Mouse (Mus musculus): ENCODE measurements at regions not wholly inside any gene's neighbourhood (a gene's known extent, or its start where the extent isn't known, plus 50 kb on each side); places are given as distances from the start of the nearest gene placed in this dataset.

DNA sequence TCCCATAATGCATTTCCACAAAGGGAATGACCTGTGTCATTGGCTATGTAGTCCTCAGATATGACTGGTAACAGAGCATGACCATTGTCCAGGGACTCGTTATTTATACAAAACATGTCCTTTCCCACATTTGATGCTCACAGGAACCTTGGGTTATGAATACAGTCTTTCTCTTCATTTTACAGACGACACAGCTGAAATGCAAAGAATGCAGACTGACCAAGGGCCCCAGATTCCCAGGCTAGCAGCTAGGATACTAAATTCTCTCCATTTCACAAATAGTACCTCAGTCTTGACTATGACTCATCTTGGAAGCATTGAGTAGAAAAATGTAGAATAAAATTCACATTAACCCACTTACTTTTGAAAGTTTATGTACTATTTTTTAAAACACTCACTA is 182.7 kb upstream of the Sox4 start:
- H3K36me3 ChIP-seq, result no peaks in the 10 kb centered on the region
- H3K27me3 ChIP-seq, result no peaks in the 10 kb centered on the region
- WGBS, result 64% methylated on average over 2 of the region's 2 CpGs

DNA sequence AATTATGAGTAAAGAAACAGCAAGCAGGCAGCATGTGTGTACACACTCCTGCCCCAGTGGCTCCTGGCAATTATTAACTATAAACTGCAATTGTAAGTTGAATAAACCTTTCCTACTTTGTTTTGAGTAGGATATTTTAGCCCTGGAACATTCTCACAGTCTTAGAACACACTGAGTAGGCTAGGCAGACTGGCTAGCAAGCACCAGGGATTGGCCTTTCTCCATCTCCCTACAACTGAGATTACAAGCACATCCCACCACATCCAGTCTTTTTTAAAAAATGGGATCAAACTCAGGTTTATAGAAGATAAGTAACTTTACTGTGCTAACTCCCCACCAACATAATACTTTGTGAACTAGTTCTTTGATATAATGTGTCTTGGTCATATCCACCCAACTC is 174.0 kb upstream of the Sox4 start:
- Histone ChIP-seq H3K4me3 (replicated peaks) (no peak overlapping the region), H3K9me3 (replicated peaks) (no peaks in the 10 kb centered on the region), H3K4me2 (replicated peaks) (no peak overlapping the region), H3K36me3 (no peaks in the 10 kb centered on the region), H3K4me1 (no peaks in the 10 kb centered on the region), H3K27ac (replicated peaks) (no peak overlapping the region), H3K27me3 (no peaks in the 10 kb centered on the region), H3K9ac (no peak overlapping the region)
- no peak for ATAC-seq (ENCODE audit: insufficient number of reproducible peaks, low FRiP score, low TSS enrichment, low read depth)

More for the DNA sequence above, 182.7 kb upstream of the Sox4 start:
- H3K27ac ChIP-seq (replicated peaks), result no peak overlapping the region
- no peak overlapping the region for H3K9ac ChIP-seq
- H3K4me1 ChIP-seq, result no peaks in the 10 kb centered on the region
- no peaks in the 10 kb centered on the region for H3K9me3 ChIP-seq (replicated peaks)
- H3K4me3 ChIP-seq (replicated peaks), result no peak overlapping the region
- H3K4me2 ChIP-seq (replicated peaks), result no peak overlapping the region
- ATAC-seq (ENCODE audit: insufficient number of reproducible peaks, low FRiP score, low TSS enrichment, low read depth), result no peak

DNA sequence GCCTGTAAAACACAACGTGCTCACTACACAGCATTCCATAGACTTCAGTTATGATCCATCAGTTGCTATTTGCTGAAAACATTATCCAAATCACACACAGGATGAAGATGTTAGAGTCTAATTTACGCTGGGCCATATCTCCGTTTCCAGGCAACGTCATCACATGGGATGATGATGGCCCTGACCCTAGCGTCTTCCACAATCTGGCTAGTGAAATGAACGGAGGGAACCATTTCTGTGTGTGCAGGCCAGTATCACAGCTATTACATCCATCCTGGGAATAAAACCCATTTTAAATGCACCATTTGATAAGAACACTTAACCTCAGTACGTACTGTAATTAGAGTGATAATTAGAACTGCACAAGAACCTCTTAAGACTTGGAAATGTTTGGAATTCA is 170.0 kb upstream of the Sox4 start:
- no peaks in the 10 kb centered on the region for H3K27me3 ChIP-seq
- no peaks in the 10 kb centered on the region for H3K9me3 ChIP-seq (replicated peaks)
- H3K9ac ChIP-seq, result no peak overlapping the region
- H3K27ac ChIP-seq (replicated peaks), result no peak overlapping the region
- no peak for ATAC-seq (ENCODE audit: insufficient number of reproducible peaks, low FRiP score, low TSS enrichment, low read depth)
- WGBS, result 84% methylated on average over 7 of the region's 7 CpGs
- no peak overlapping the region for H3K4me3 ChIP-seq (replicated peaks)
- no peaks in the 10 kb centered on the region for H3K4me1 ChIP-seq
- H3K36me3 ChIP-seq, result no peaks in the 10 kb centered on the region
- H3K4me2 ChIP-seq (replicated peaks), result no peak overlapping the region

DNA sequence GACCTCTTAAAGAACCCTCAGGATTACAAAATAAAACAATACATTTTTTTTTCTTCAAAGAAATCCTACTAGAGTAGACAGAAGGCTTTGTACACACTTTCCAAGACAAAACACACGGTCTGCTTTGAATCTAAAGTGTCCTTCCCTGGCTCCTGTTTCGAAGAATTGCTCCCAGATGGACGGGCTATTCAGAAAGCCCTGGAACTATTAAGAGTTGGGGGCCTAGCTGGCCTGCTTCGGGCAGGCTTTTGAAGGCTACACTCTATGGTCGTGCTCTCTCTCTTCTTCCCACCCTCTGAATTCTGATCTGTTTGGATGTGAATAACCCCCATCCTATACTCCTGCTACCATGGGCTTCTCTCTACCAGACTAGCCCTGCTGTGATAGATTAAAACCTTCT is 167.6 kb upstream of the Sox4 start:
- no peaks in the 10 kb centered on the region for H3K27me3 ChIP-seq
- H3K27ac ChIP-seq (replicated peaks), result no peak overlapping the region
- no peak overlapping the region for H3K9ac ChIP-seq
- no peak for ATAC-seq (ENCODE audit: insufficient number of reproducible peaks, low FRiP score, low TSS enrichment, low read depth)
- no peak overlapping the region for H3K4me2 ChIP-seq (replicated peaks)
- no peaks in the 10 kb centered on the region for H3K36me3 ChIP-seq
- H3K4me3 ChIP-seq (replicated peaks), result no peak overlapping the region
- no peaks in the 10 kb centered on the region for H3K4me1 ChIP-seq
- 49% methylated on average over 5 of the region's 5 CpGs for WGBS
- no peaks in the 10 kb centered on the region for H3K9me3 ChIP-seq (replicated peaks)

- Histone ChIP-seq H3K9me3 (replicated peaks) (no peaks in the 10 kb centered on the region), H3K36me3 (no peaks in the 10 kb centered on the region), H3K4me3 (replicated peaks) (no peak overlapping the region), H3K4me1 (no peaks in the 10 kb centered on the region), H3K27ac (replicated peaks) (no peak overlapping the region), H3K9ac (no peak overlapping the region), H3K4me2 (replicated peaks) (no peak overlapping the region), H3K27me3 (no peaks in the 10 kb centered on the region)
- no peak for ATAC-seq (ENCODE audit: insufficient number of reproducible peaks, low FRiP score, low TSS enrichment, low read depth)
- 79% methylated on average over 1 of the region's 1 CpGs for WGBS
Observed at GRCm38 (mm10) chr13:29119357-29119756, 165.8 kb upstream of the Sox4 start.

GRCm38 (mm10) chr13:29114998-29115495 is 161.5 kb upstream of the Sox4 start:
- no peak overlapping the region for H3K4me3 ChIP-seq (replicated peaks)
- WGBS, result 86% methylated on average over 3 of the region's 3 CpGs
- ATAC-seq (ENCODE audit: insufficient number of reproducible peaks, low FRiP score, low TSS enrichment, low read depth), result no peak
- H3K4me1 ChIP-seq, result 0 out of 2 replicates have a peak, but pooled peaks cover 6% of the 10 kb centered on the region
- no peak overlapping the region for H3K27ac ChIP-seq (replicated peaks)
- no peaks in the 10 kb centered on the region for H3K27me3 ChIP-seq
- H3K9ac ChIP-seq, result no peak overlapping the region
- no peaks in the 10 kb centered on the region for H3K9me3 ChIP-seq (replicated peaks)
- H3K4me2 ChIP-seq (replicated peaks), result no peak overlapping the region
- no peaks in the 10 kb centered on the region for H3K36me3 ChIP-seq

- no peaks in the 10 kb centered on the region for H3K36me3 ChIP-seq
- H3K9ac ChIP-seq, result no peak overlapping the region
- H3K4me3 ChIP-seq (replicated peaks), result no peak overlapping the region
- no peaks in the 10 kb centered on the region for H3K9me3 ChIP-seq (replicated peaks)
- ATAC-seq (ENCODE audit: insufficient number of reproducible peaks, low FRiP score, low TSS enrichment, low read depth), result peak; percentile 63; the same call in 1 of the 2 replicates
- H3K4me1 ChIP-seq, result peaks cover 13% of the 10 kb centered on the region; the same call in 1 of the 2 replicates
- H3K27ac ChIP-seq (replicated peaks), result no peak overlapping the region
- WGBS, result 48% methylated on average over 5 of the region's 5 CpGs
- no peak overlapping the region for H3K4me2 ChIP-seq (replicated peaks)
- H3K27me3 ChIP-seq, result no peaks in the 10 kb centered on the region
Observed at GRCm38 (mm10) chr13:29110127-29110526, 156.6 kb upstream of the Sox4 start.

- Histone ChIP-seq H3K4me2 (replicated peaks) (no peak overlapping the region), H3K9ac (no peak overlapping the region), H3K27me3 (no peaks in the 10 kb centered on the region), H3K4me1 (peaks cover 13% of the 10 kb centered on the region; the same call in 1 of the 2 replicates), H3K4me3 (replicated peaks) (no peak overlapping the region), H3K27ac (replicated peaks) (no peak overlapping the region), H3K9me3 (replicated peaks) (no peaks in the 10 kb centered on the region), H3K36me3 (no peaks in the 10 kb centered on the region)
- 54% methylated on average over 18 of the region's 18 CpGs for WGBS
- ATAC-seq (ENCODE audit: insufficient number of reproducible peaks, low FRiP score, low TSS enrichment, low read depth), result peak; percentile 81
Observed at GRCm38 (mm10) chr13:29109064-29109856, 155.7 kb upstream of the Sox4 start.

- Histone ChIP-seq H3K27ac (replicated peaks) (no peak overlapping the region), H3K9me3 (replicated peaks) (no peaks in the 10 kb centered on the region), H3K4me2 (replicated peaks) (no peak overlapping the region), H3K4me3 (replicated peaks) (no peak overlapping the region), H3K4me1 (peaks cover 13% of the 10 kb centered on the region; the same call in 1 of the 2 replicates), H3K36me3 (no peaks in the 10 kb centered on the region), H3K27me3 (no peaks in the 10 kb centered on the region), H3K9ac (no peak overlapping the region)
- ATAC-seq (ENCODE audit: insufficient number of reproducible peaks, low FRiP score, low TSS enrichment, low read depth), result no peak
- 75% methylated on average over 6 of the region's 6 CpGs for whole genome bisulfite sequencing
Observed at GRCm38 (mm10) chr13:29108214-29108613, 154.7 kb upstream of the Sox4 start.

DNA sequence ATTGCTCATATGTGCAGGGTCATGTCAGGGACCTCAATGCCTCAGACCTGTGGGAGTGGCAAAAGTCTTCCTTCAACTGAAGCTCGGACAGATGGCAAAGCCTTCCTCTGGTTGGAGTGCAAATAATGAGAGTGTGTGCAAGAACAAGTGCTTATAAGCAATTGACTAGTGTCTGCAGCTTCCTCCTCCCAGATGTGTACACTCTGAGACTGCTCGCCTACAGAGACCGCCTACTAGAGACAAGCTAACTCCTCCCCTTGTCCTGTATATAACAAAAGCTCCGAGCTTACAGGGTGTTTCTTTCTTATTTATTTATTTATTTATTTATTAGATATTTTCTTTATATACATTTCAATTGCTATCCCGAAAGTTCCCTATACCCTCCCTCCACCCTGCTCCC is 138.7 kb upstream of the Sox4 start:
- H3K27ac ChIP-seq (replicated peaks), result no peak overlapping the region
- H3K4me1 ChIP-seq, result no peaks in the 10 kb centered on the region
- WGBS, result 87% methylated on average over 5 of the region's 5 CpGs
- H3K4me2 ChIP-seq (replicated peaks), result no peak overlapping the region
- H3K9me3 ChIP-seq (replicated peaks), result no peaks in the 10 kb centered on the region
- no peaks in the 10 kb centered on the region for H3K27me3 ChIP-seq
- no peak overlapping the region for H3K4me3 ChIP-seq (replicated peaks)
- no peak overlapping the region for H3K9ac ChIP-seq
- no peaks in the 10 kb centered on the region for H3K36me3 ChIP-seq
- ATAC-seq (ENCODE audit: insufficient number of reproducible peaks, low FRiP score, low TSS enrichment, low read depth), result no peak

DNA sequence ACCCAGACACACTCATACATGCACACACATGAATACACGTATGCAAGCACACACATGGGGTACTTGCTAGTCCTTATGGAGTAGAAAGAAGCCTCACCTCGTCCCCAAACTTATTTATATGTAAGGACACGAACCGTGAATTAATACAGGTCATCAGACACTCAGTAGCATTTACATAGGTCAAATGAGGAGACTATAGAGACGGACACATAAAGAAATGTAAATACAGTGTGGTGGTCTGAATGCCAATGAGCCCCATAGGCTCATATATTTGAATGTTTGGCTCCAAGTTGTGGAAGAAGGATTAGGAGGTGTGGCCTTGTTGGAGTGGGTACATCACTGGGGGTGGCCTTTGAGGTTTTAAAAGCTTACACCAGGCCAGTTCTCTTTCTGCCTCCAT is 133.3 kb upstream of the Sox4 start:
- Histone ChIP-seq H3K4me1 (no peaks in the 10 kb centered on the region), H3K9ac (no peak overlapping the region), H3K27me3 (no peaks in the 10 kb centered on the region), H3K36me3 (no peaks in the 10 kb centered on the region), H3K9me3 (replicated peaks) (no peaks in the 10 kb centered on the region), H3K4me2 (replicated peaks) (no peak overlapping the region), H3K4me3 (replicated peaks) (no peak overlapping the region), H3K27ac (replicated peaks) (no peak overlapping the region)
- 80% methylated on average over 5 of the region's 5 CpGs for WGBS
- no peak for ATAC-seq (ENCODE audit: insufficient number of reproducible peaks, low FRiP score, low TSS enrichment, low read depth)

- no peaks in the 10 kb centered on the region for H3K27me3 ChIP-seq
Observed at GRCm38 (mm10) chr13:29081064-29081463, 127.6 kb upstream of the Sox4 start.

More at GRCm38 (mm10) chr13:29081064-29081463, 127.6 kb upstream of the Sox4 start:
- 16% methylated on average over 2 of the region's 2 CpGs for WGBS
- no peak for ATAC-seq (ENCODE audit: insufficient number of reproducible peaks, low FRiP score, low TSS enrichment, low read depth)
- Histone ChIP-seq H3K9ac (no peak overlapping the region), H3K9me3 (replicated peaks) (no peaks in the 10 kb centered on the region), H3K27ac (replicated peaks) (no peak overlapping the region), H3K4me1 (peaks cover 3% of the 10 kb centered on the region; the same call in 1 of the 2 replicates), H3K4me3 (replicated peaks) (no peak overlapping the region), H3K4me2 (replicated peaks) (no peak overlapping the region), H3K36me3 (no peaks in the 10 kb centered on the region)
